11 mouse cellular contexts compared by ENCODE assay signal in the genomic region with DNA sequence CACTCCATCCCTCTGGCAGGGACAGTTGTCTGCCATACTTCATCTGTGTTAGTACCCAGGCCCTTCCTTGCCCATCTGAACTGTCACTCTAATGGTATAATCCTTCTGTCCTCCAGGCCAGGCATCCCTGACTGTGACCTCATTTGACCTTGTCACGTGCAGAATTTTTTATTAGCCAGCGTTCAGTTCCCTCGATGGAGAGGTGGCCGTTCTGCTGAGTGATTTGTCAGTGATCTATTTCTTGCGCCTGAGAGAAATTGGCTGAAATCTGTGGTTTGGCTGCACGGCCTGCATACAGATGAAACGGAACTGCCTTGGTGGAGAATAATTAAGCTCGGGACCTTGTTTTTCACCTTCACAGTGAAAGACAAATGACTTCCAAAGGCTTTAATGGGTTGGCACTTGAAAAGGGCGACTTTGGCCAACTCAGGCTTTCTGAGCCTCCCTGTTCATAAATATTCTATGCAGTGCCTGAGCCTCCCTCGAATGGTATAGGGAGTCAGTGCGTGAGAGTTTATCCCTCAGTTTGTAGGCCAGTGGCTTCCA. TPM values are rescaled to one million over a fixed set of nuclear protein-coding genes. Genes with fewer than 3 reads are reported as not detected.
DNase-seq lines count a peak whose midpoint lies in the region; ATAC-seq and TF ChIP-seq lines count a peak whose summit lies in the region.
"Had no signal": no experiment of that assay in that cellular context is flagged by ENCODE, and none has a peak within 500 bp of the region (broad histone marks: within the 10 kb centered on the region; RNA-seq: fewer than 3 reads in every experiment).

No protein-coding gene starts in this region.

- H3K9me3 ChIP-seq in hindbrain, embryonic 16.5 days (ENCODE audit: control insufficient read depth, low read length): no peaks in the 10 kb centered on the region
- no peaks in the 10 kb centered on the region for H3K9me3 ChIP-seq in neural tube, embryonic 11.5 days (ENCODE audit: control insufficient read depth, low read length)

- H3K9ac ChIP-seq in hindbrain, embryonic 16.5 days (ENCODE audit: low read depth, low read length): no peak overlapping the region
- H3K9ac ChIP-seq in neural tube, embryonic 11.5 days (ENCODE audit: low read length): no peak overlapping the region
- H3K9ac ChIP-seq: liver, embryonic 14.5 days had no signal

- no peak overlapping the region for H3K4me2 ChIP-seq in hindbrain, embryonic 16.5 days (ENCODE audit: low read length)
- H3K4me2 ChIP-seq in neural tube, embryonic 11.5 days (ENCODE audit: low read depth): no peak overlapping the region

- peak; percentile 67 for ATAC-seq in hindbrain, embryonic 16.5 days
- peak; percentile 73 for ATAC-seq in neural tube, embryonic 11.5 days (ENCODE audit: insufficient read depth, low FRiP score, low TSS enrichment)

- H3K27me3 ChIP-seq in kidney, adult 2 months (replicated peaks; ENCODE audit: control insufficient read depth, insufficient read depth, low read length): no peaks in the 10 kb centered on the region
- no peaks in the 10 kb centered on the region for H3K27me3 ChIP-seq in hindbrain, embryonic 16.5 days (replicated peaks; ENCODE audit: control insufficient read depth, insufficient read depth, low read length)
- no peaks in the 10 kb centered on the region for H3K27me3 ChIP-seq in neural tube, embryonic 11.5 days (ENCODE audit: control insufficient read depth, insufficient read depth, low read length)

- H3K27ac ChIP-seq in kidney, adult 2 months (ENCODE audit: insufficient read depth, low read depth, low read length): peak overlapping the region; percentile 54; the same call in 1 of the 2 replicates
- peak overlapping the region; percentile 13; the same call in 1 of the 2 replicates for H3K27ac ChIP-seq in hindbrain, embryonic 16.5 days (ENCODE audit: low read depth, low read length)
- peak overlapping the region; percentile 77 for H3K27ac ChIP-seq in neural tube, embryonic 11.5 days (ENCODE audit: low read depth, low read length)
- H3K27ac ChIP-seq: liver, embryonic 14.5 days had no signal

- WGBS in kidney, adult 2 months: 37% methylated on average over 11 of the region's 11 CpGs
- WGBS in hindbrain, embryonic 16.5 days: 27% methylated on average over 11 of the region's 11 CpGs
- 44% methylated on average over 11 of the region's 11 CpGs for WGBS in neural tube, embryonic 11.5 days

- no peak overlapping the region for H3K4me3 ChIP-seq in kidney, adult 2 months (ENCODE audit: insufficient read depth, low read depth, low read length)
- no peak overlapping the region for H3K4me3 ChIP-seq in hindbrain, embryonic 16.5 days (ENCODE audit: low read length)
- no peak overlapping the region for H3K4me3 ChIP-seq in neural tube, embryonic 11.5 days (ENCODE audit: low read depth, low read length)

- DNase-seq in kidney, adult 2 months: peak; percentile 86
- no peak for DNase-seq in kidney, postnatal 4 days
- DNase-seq in brain, embryonic 14.5 days (ENCODE audit: low read depth): peak; percentile 87
- DNase-seq in neural tube, embryonic 11.5 days (ENCODE audit: low spot score): peak; percentile 60
- DNase-seq in urinary bladder, postnatal 10 days (ENCODE audit: low spot score): no peak
- no peak for DNase-seq in urinary bladder, postnatal 25 days (ENCODE audit: low spot score)
- no peak for DNase-seq in MN1 (ENCODE audit: low spot score)
- DNase-seq: heart, postnatal 36 days; thymus, postnatal 4 days had no signal

- no peak for TF ChIP-seq POLR2A in kidney, adult 2 months (IDR thresholded peaks at IDR 0.05; ENCODE audit: low read depth, low read length)
- TF ChIP-seq POLR2A in brain, embryonic 14.5 days (IDR thresholded peaks at IDR 0.05; ENCODE audit: borderline replicate concordance, extremely low read depth, insufficient read depth, insufficient read length, poor library complexity, severe bottlenecking): no peak

- no peaks in the 10 kb centered on the region for H3K36me3 ChIP-seq in kidney, adult 2 months (ENCODE audit: control insufficient read depth, insufficient read depth, low read length)
- no peaks in the 10 kb centered on the region for H3K36me3 ChIP-seq in hindbrain, embryonic 16.5 days (ENCODE audit: control insufficient read depth, insufficient read depth, low read length)
- H3K36me3 ChIP-seq in neural tube, embryonic 11.5 days (ENCODE audit: control insufficient read depth, insufficient read depth, low read length): no peaks in the 10 kb centered on the region

- no peak for TF ChIP-seq CTCF in kidney, adult 2 months (conservative IDR thresholded peaks at IDR 0.05; ENCODE audit: insufficient read depth, insufficient read length, low read depth, low read length)
- no peak for TF ChIP-seq CTCF in brain, embryonic 14.5 days (IDR thresholded peaks at IDR 0.05; ENCODE audit: borderline replicate concordance, extremely low read depth, insufficient read depth, insufficient read length)

- H3K4me1 ChIP-seq in kidney, adult 2 months (ENCODE audit: control insufficient read depth, insufficient read depth, low read length): peaks cover 13% of the 10 kb centered on the region
- peaks cover 22% of the 10 kb centered on the region for H3K4me1 ChIP-seq in hindbrain, embryonic 16.5 days (ENCODE audit: control insufficient read depth, insufficient read depth, low read depth, low read length)
- peaks cover 22% of the 10 kb centered on the region for H3K4me1 ChIP-seq in neural tube, embryonic 11.5 days (ENCODE audit: control insufficient read depth, insufficient read depth, low read length)

RNA-seq across cellular contexts. Expression of gene Jdp2, which starts 21.1 kb away (rescaled TPM):
- 6.2 and 7.7 TPM in 2 replicates for polyA plus RNA-seq in kidney, adult 2 months (2012; rRNA removed)
- polyA plus RNA-seq in brain, embryonic 14.5 days (2012; rRNA removed): 7.3 and 11.9 TPM in 2 replicates
- 0.26 and 0.56 TPM in 2 replicates for polyA plus RNA-seq in hindbrain, embryonic 16.5 days (2015; fragmentation: Nextera tagmentation; extraction: Ambion mirVana)
- 0.69 and 0.87 TPM in 2 replicates for polyA plus RNA-seq in neural tube, embryonic 11.5 days (2014; fragmentation: Nextera tagmentation; extraction: Ambion mirVana)

Comparison
In these comparisons a context has a peak if more than half of its experiments do, and no peak if none do; other contexts are left out.
1. DNase-seq: peak in kidney, adult 2 months (single experiment), brain, embryonic 14.5 days (single experiment) and neural tube, embryonic 11.5 days (single experiment); none in kidney, postnatal 4 days (0 of 2), urinary bladder, postnatal 10 days (single experiment), urinary bladder, postnatal 25 days (single experiment) and MN1 (single experiment).
2. H3K27ac ChIP-seq: peak in every context shown above with its lines; median percentile 77 in neural tube, embryonic 11.5 days; 54 in kidney, adult 2 months; 13 in hindbrain, embryonic 16.5 days.